ENCODE assay signal across 18 mouse cellular contexts in the genomic region with DNA sequence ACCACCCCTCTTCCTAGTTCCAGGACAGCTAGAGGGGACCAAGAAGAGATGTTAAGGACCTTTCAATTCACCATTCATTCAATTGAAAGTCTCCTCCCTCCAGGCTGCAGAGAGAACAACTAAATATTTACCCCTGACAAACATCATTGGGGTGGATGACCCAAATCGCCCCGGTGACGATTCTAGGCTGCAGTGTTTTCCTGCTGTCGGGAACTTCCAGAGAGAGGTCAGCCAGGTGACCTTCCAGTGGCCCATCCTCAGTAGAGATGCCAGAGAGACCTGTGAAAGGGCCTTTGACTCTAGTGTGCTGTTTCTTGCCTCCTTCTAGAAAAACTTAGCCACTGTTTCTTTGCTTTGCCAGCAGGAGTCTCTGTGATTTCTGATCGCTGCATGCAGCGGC. TPM values are rescaled to one million over a fixed set of nuclear protein-coding genes. Genes with fewer than 3 reads are reported as not detected.
"Had no signal": no experiment of that assay in that cellular context is flagged by ENCODE, and none has a peak within 500 bp of the region (broad histone marks: within the 10 kb centered on the region; RNA-seq: fewer than 3 reads in every experiment).

No protein-coding gene starts in this region.

- H3K9me3 ChIP-seq: midbrain, embryonic 10.5 days; midbrain, embryonic 12.5 days; neural tube, embryonic 12.5 days had no signal

- DNase-seq: lung, adult 18-20 months; lung, embryonic 14.5 days; lung, postnatal 10 days; lung, postnatal 4 days; midbrain, embryonic 14.5 days; retina, postnatal 1 day; right cerebral cortex, adult 18-20 months; right cerebral cortex, postnatal 25 days; right cerebral cortex, postnatal 4 days; spleen, adult 18-20 months; thymus, adult 18-20 months; thymus, postnatal 14 days; thymus, postnatal 36 days had no signal

- H3K4me3 ChIP-seq: midbrain, embryonic 10.5 days; midbrain, embryonic 12.5 days; neural tube, embryonic 12.5 days had no signal

- H3K27ac ChIP-seq: midbrain, embryonic 10.5 days; midbrain, embryonic 12.5 days; neural tube, embryonic 12.5 days had no signal

- H3K9ac ChIP-seq: lung, embryonic 14.5 days; midbrain, embryonic 12.5 days; neural tube, embryonic 12.5 days had no signal

- H3K4me2 ChIP-seq: lung, embryonic 14.5 days; midbrain, embryonic 12.5 days; neural tube, embryonic 12.5 days had no signal

- H3K36me3 ChIP-seq: midbrain, embryonic 10.5 days; midbrain, embryonic 12.5 days; neural tube, embryonic 12.5 days had no signal

- H3K4me1 ChIP-seq: midbrain, embryonic 10.5 days; midbrain, embryonic 12.5 days; neural tube, embryonic 12.5 days had no signal

- H3K27me3 ChIP-seq: neural tube, embryonic 12.5 days had no signal

RNA-seq across cellular contexts. Expression of gene Pck1, which starts 6.1 kb away (rescaled TPM):
- polyA plus RNA-seq: lung, embryonic 14.5 days; lung, embryonic 16.5 days; midbrain, embryonic 10.5 days; midbrain, embryonic 12.5 days; midbrain, embryonic 14.5 days; neural tube, embryonic 12.5 days had no signal

RNA-seq across cellular contexts. Expression of gene Ctcfl, which starts 27.4 kb away (rescaled TPM):
- polyA plus RNA-seq: midbrain, embryonic 12.5 days; midbrain, embryonic 14.5 days; midbrain, postnatal 0 days had no signal
